19 mouse cellular contexts compared by ENCODE assay signal in the genomic region with DNA sequence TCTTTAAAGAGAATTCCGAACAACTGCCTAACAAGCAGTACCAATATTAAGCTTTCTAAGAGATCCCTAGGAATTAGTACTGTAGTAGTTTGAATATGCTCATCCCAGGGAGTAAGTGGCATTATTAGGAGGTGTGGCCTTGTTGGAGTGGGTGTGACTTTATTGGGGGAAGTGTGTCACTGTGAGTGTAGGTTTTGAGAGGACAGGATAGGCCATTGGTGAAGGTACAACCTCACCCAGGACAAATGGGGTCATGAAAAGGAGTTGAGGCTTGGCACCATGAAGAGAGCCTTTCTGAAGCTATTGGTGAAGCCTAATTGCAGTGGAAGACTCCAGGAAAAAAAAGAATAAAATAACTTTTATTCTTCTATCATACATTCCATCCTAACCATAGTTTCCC. TPM values are rescaled to one million over a fixed set of nuclear protein-coding genes. Genes with fewer than 3 reads are reported as not detected.
"Had no signal": no experiment of that assay in that cellular context is flagged by ENCODE, and none has a peak within 500 bp of the region (broad histone marks: within the 10 kb centered on the region; RNA-seq: fewer than 3 reads in every experiment).

No protein-coding gene starts in this region.

- H3K9me3 ChIP-seq: limb, embryonic 10.5 days; midbrain, embryonic 13.5 days had no signal

- H3K4me2 ChIP-seq: midbrain, embryonic 13.5 days had no signal

- H3K9ac ChIP-seq: liver, embryonic 14.5 days; midbrain, embryonic 13.5 days had no signal

- H3K36me3 ChIP-seq: limb, embryonic 10.5 days; midbrain, embryonic 13.5 days had no signal

- H3K27me3 ChIP-seq: midbrain, embryonic 13.5 days had no signal

- ATAC-seq: hindbrain, postnatal 0 days; lung, postnatal 0 days; midbrain, embryonic 13.5 days had no signal

- H3K4me1 ChIP-seq: limb, embryonic 10.5 days; midbrain, embryonic 13.5 days had no signal

- H3K4me3 ChIP-seq: layer of hippocampus, adult 2 months; limb, embryonic 10.5 days; midbrain, embryonic 13.5 days had no signal

- H3K27ac ChIP-seq: hindbrain, postnatal 0 days; layer of hippocampus, adult 2 months; limb, embryonic 10.5 days; liver, embryonic 14.5 days; midbrain, embryonic 13.5 days had no signal

- DNase-seq: lung, adult 2 months; lung, postnatal 36 days; right cerebral cortex, postnatal 14 days; thymus, postnatal 4 days had no signal

RNA-seq across cellular contexts. Expression of gene Sult1d1, which starts 1.5 kb away (rescaled TPM):
- total RNA-seq: hindbrain, postnatal 0 days; layer of hippocampus, adult 2 months; layer of hippocampus, postnatal 14 days; left cerebral cortex, adult 18-20 months; left cerebral cortex, postnatal 10 days; megakaryocyte progenitor cell, adult 5-6 weeks; midbrain, postnatal 0 days had no signal
- polyA plus RNA-seq: hindbrain, postnatal 0 days; limb, embryonic 10.5 days; limb, embryonic 14.5 days; midbrain, embryonic 13.5 days; neural tube, embryonic 14.5 days; thymus, postnatal 0 days had no signal

RNA-seq across cellular contexts. Expression of gene Sult1e1, which starts 24.1 kb away (rescaled TPM):
- total RNA-seq: hindbrain, postnatal 0 days; layer of hippocampus, adult 2 months; layer of hippocampus, postnatal 14 days; left cerebral cortex, adult 18-20 months; left cerebral cortex, postnatal 10 days; megakaryocyte progenitor cell, adult 5-6 weeks; midbrain, postnatal 0 days had no signal
- polyA plus RNA-seq: hindbrain, postnatal 0 days; intestine, embryonic 14.5 days; limb, embryonic 10.5 days; limb, embryonic 14.5 days; liver, embryonic 14.5 days; lung, adult 2 months; lung, postnatal 0 days; midbrain, embryonic 13.5 days; neural tube, embryonic 14.5 days had no signal

RNA-seq across cellular contexts. Expression of gene Sult1b1, which starts 29.3 kb away (rescaled TPM):
- total RNA-seq: hindbrain, postnatal 0 days; layer of hippocampus, adult 2 months; layer of hippocampus, postnatal 14 days; left cerebral cortex, adult 18-20 months; left cerebral cortex, postnatal 10 days; megakaryocyte progenitor cell, adult 5-6 weeks; midbrain, postnatal 0 days had no signal
- polyA plus RNA-seq: hindbrain, postnatal 0 days; limb, embryonic 10.5 days; limb, embryonic 14.5 days; lung, adult 2 months; lung, postnatal 0 days; midbrain, embryonic 13.5 days; midbrain, postnatal 0 days; neural tube, embryonic 14.5 days; thymus, postnatal 0 days had no signal
